Mouse (Mus musculus) heart, adult 2 months (tissue): ENCODE results near the gene Cdh22.

ENCODE experiments used
- CTCF ChIP-seq: fragments of 200-600 bp; IDR thresholded peaks from 2 replicates; pipeline ENCODE4 v1.8.1; 2022; ENCODE audit warnings: antibody characterized with exemption, mild to moderate bottlenecking, moderate library complexity
- EP300 ChIP-seq: fragments of 200-500 bp; IDR thresholded peaks from 2 replicates; pipeline ENCODE4 v1.6.1; 2011; ENCODE audit warnings: low read depth, low read length, control low read depth; ENCODE audit not compliant: insufficient read depth

DNA sequence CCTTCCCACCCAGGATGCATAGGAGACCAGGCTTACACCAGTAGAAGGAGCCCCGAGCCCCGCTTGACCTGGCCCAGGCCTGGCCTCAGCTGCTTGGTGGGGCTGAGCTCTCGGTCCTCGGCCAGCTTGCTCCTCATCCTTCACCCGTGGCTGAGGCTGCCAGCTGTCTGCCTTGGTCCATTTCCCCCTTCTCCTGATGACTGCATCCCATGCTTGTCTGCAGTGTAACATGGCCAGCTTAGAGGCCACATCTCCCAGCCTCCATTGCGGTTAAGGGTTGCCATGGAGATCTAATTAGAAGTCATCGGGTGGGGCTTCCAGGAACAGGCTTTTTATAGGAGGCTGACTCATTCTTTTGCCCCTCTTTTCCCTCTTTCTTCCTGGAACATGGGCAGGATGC is 29.2 kb upstream of the Cdh22 start:
- TF ChIP-seq CTCF (no peak), EP300 (no peak)
